Mouse (Mus musculus) brain, adult 2 months (tissue): Measurements from ENCODE around the gene Tead2.
"Not testable (repeated sequence)": the region's sequence is repeated elsewhere in the genome, so short reads cannot be mapped to it uniquely, and the experiment has no call there.

Experiments
- DNase-seq: peaks from one replicate; pipeline ENCODE4 v3.0.0; 2011; ENCODE audit warnings: low read depth, low spot score

Tead2 gene

GRCm38 (mm10) chr7:45228548-45228947, 13.0 kb downstream of the Tead2 start:
- DNase-seq = no peak

GRCm38 (mm10) chr7:45229046-45229445, 13.5 kb downstream of the Tead2 start:
- DNase-seq = no peak

GRCm38 (mm10) chr7:45229459-45230203, 14.1 kb downstream of the Tead2 start:
- no peak for DNase-seq

GRCm38 (mm10) chr7:45231192-45231591, 15.6 kb downstream of the Tead2 start:
- no peak for DNase-seq

- no peak for DNase-seq
These were observed 16.4 kb downstream of the Tead2 start for GRCm38 (mm10) chr7:45231941-45232340.

GRCm38 (mm10) chr7:45232716-45233465, 17.3 kb downstream of the Tead2 start:
- peak; percentile 82 for DNase-seq

- peak; percentile 94 for DNase-seq
These were observed 18.2 kb downstream of the Tead2 start for GRCm38 (mm10) chr7:45233580-45234332.

GRCm38 (mm10) chr7:45234333-45234841, 18.8 kb downstream of the Tead2 start:
- peak; percentile 53 for DNase-seq

GRCm38 (mm10) chr7:45234922-45235571, 19.5 kb downstream of the Tead2 start:
- DNase-seq = peak; percentile 57

- DNase-seq = no peak
These were observed 20.2 kb downstream of the Tead2 start for GRCm38 (mm10) chr7:45235656-45236180.

GRCm38 (mm10) chr7:45237747-45238699, 22.5 kb downstream of the Tead2 start:
- DNase-seq = no peak

GRCm38 (mm10) chr7:45238723-45239496, 23.4 kb downstream of the Tead2 start, which contains the start of gene Cd37:
Cd37 (minus strand) TSS chr7:45239115.
- no peak for DNase-seq

GRCm38 (mm10) chr7:45240109-45240508, 24.6 kb downstream of the Tead2 start:
- DNase-seq = no peak

- DNase-seq = peak; percentile 66
These were observed 25.3 kb downstream of the Tead2 start, which contains the start of gene Slc6a16 for GRCm38 (mm10) chr7:45240633-45241388. Slc6a16 (plus strand) TSS chr7:45241085.

GRCm38 (mm10) chr7:45241389-45241749, 25.8 kb downstream of the Tead2 start:
- DNase-seq = no peak

GRCm38 (mm10) chr7:45247666-45248065, 32.1 kb downstream of the Tead2 start:
- peak; percentile 40 for DNase-seq

GRCm38 (mm10) chr7:45253806-45254205, 38.3 kb downstream of the Tead2 start:
- no peak for DNase-seq

GRCm38 (mm10) chr7:45255822-45256221, 40.3 kb downstream of the Tead2 start:
- not testable (repeated sequence) for DNase-seq
